Mouse (Mus musculus): Measurements from ENCODE around the gene Zbtb20.

The Zbtb20 gene

GRCm38 (mm10) chr16:43217336-43218006 is 341.8 kb downstream of the Zbtb20 start:
- no peak for DNase-seq

GRCm38 (mm10) chr16:43219367-43219766 is 343.7 kb downstream of the Zbtb20 start:
- no peak for DNase-seq

GRCm38 (mm10) chr16:43221313-43221712 is 345.6 kb downstream of the Zbtb20 start:
- no peak for DNase-seq

- peak; percentile 16 to 31 for DNase-seq
These were observed 354.6 kb downstream of the Zbtb20 start for GRCm38 (mm10) chr16:43230253-43230652.

GRCm38 (mm10) chr16:43234249-43234648 is 358.6 kb downstream of the Zbtb20 start:
- DNase-seq: no peak

- DNase-seq: no peak
These were observed 359.6 kb downstream of the Zbtb20 start for GRCm38 (mm10) chr16:43235317-43235716.

- DNase-seq: no peak
These were observed 360.1 kb downstream of the Zbtb20 start for GRCm38 (mm10) chr16:43235721-43236159.

GRCm38 (mm10) chr16:43237551-43237950 is 361.9 kb downstream of the Zbtb20 start:
- no peak for DNase-seq

- DNase-seq: no peak
These were observed 371.3 kb downstream of the Zbtb20 start for GRCm38 (mm10) chr16:43247026-43247425.

- DNase-seq: no peak
These were observed 377.4 kb downstream of the Zbtb20 start for GRCm38 (mm10) chr16:43253077-43253476.

- DNase-seq: no peak
These were observed 378.1 kb downstream of the Zbtb20 start for GRCm38 (mm10) chr16:43253746-43254145.

GRCm38 (mm10) chr16:43256191-43256899 is 380.7 kb downstream of the Zbtb20 start:
- DNase-seq: no peak

GRCm38 (mm10) chr16:43256900-43257281 is 381.2 kb downstream of the Zbtb20 start:
- no peak for DNase-seq

GRCm38 (mm10) chr16:43259466-43259865 is 383.8 kb downstream of the Zbtb20 start:
- no peak for DNase-seq

- DNase-seq: no peak
These were observed 385.2 kb downstream of the Zbtb20 start for GRCm38 (mm10) chr16:43260862-43261261.

GRCm38 (mm10) chr16:43274057-43274595 is 398.4 kb downstream of the Zbtb20 start:
- no peak for DNase-seq

- no peak for DNase-seq
These were observed 401.1 kb downstream of the Zbtb20 start for GRCm38 (mm10) chr16:43276764-43277163.

GRCm38 (mm10) chr16:43286319-43286718 is 410.6 kb downstream of the Zbtb20 start:
- DNase-seq: no peak

GRCm38 (mm10) chr16:43286783-43287383 is 411.2 kb downstream of the Zbtb20 start:
- DNase-seq: no peak

- no peak for DNase-seq
These were observed 415.7 kb downstream of the Zbtb20 start for GRCm38 (mm10) chr16:43291423-43291822.

- no peak for DNase-seq
These were observed 422.4 kb downstream of the Zbtb20 start for GRCm38 (mm10) chr16:43297953-43298596.

- DNase-seq: no peak
These were observed 424.7 kb downstream of the Zbtb20 start for GRCm38 (mm10) chr16:43300420-43300819.

- no peak for DNase-seq
These were observed 426.5 kb downstream of the Zbtb20 start for GRCm38 (mm10) chr16:43302171-43302570.
